Mouse (Mus musculus): ENCODE measurements at regions not wholly inside any gene's neighbourhood (a gene's known extent, or its start where the extent isn't known, plus 50 kb on each side); places are given as distances from the start of the nearest gene placed in this dataset.

- Histone ChIP-seq H3K4me3 (no peak overlapping the region), H3K36me3 (replicated peaks) (no peaks in the 10 kb centered on the region), H3K27me3 (ENCODE audit: poor library complexity, severe bottlenecking) (no peaks in the 10 kb centered on the region), H3K4me1 (no peaks in the 10 kb centered on the region), H3K27ac (no peak overlapping the region), H3K9me3 (no peaks in the 10 kb centered on the region)
- no peak for DNase-seq (ENCODE audit: extremely low spot score, low spot score)
Measured at GRCm38 (mm10) chr5:46883956-46884355, 1026.5 kb upstream of the Lcorl start.

GRCm38 (mm10) chr5:46856837-46857236 lies 999.4 kb upstream of the Lcorl start:
- H3K27me3 ChIP-seq (ENCODE audit: poor library complexity, severe bottlenecking): no peaks in the 10 kb centered on the region
- no peak overlapping the region for H3K4me3 ChIP-seq
- H3K27ac ChIP-seq: no peak overlapping the region
- no peaks in the 10 kb centered on the region for H3K4me1 ChIP-seq
- no peaks in the 10 kb centered on the region for H3K36me3 ChIP-seq (replicated peaks)
- no peaks in the 10 kb centered on the region for H3K9me3 ChIP-seq
- DNase-seq (ENCODE audit: extremely low spot score, low spot score): no peak

- Histone ChIP-seq H3K27me3 (ENCODE audit: poor library complexity, severe bottlenecking) (no peaks in the 10 kb centered on the region), H3K4me1 (no peaks in the 10 kb centered on the region), H3K9me3 (no peaks in the 10 kb centered on the region), H3K4me3 (no peak overlapping the region), H3K27ac (no peak overlapping the region), H3K36me3 (replicated peaks) (no peaks in the 10 kb centered on the region)
- 76% methylated on average over 2 of the region's 2 CpGs for WGBS
- DNase-seq (ENCODE audit: extremely low spot score, low spot score): no peak
Measured at GRCm38 (mm10) chr5:46845175-46845574, 987.8 kb upstream of the Lcorl start.

DNA sequence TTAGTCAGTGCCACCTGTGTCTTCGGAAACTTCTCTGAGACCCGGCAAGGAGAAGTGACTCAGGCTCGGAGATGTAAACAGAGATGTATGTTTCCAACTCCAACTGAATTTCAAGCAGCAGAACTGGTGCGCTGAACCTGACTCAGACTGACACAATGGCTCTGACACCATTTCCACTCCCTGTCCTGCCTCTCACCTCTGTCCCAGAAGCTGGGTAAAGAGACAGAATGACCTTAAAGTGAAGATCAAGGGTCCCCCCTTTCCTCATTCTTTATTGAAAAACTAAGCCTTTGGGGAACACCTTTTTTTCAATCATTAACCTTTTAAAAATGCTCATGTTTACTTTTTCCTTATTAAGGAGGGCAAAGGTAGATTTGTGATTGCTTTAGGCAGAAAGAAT lies 979.4 kb upstream of the Lcorl start:
- DNase-seq (ENCODE audit: extremely low spot score, low spot score): no peak
- no peaks in the 10 kb centered on the region for H3K36me3 ChIP-seq (replicated peaks)
- peaks cover 4% of the 10 kb centered on the region for H3K4me1 ChIP-seq
- no peaks in the 10 kb centered on the region for H3K9me3 ChIP-seq
- WGBS: 90% methylated on average over 4 of the region's 4 CpGs
- H3K4me3 ChIP-seq: no peak overlapping the region
- H3K27me3 ChIP-seq (ENCODE audit: poor library complexity, severe bottlenecking): no peaks in the 10 kb centered on the region
- H3K27ac ChIP-seq: no peak overlapping the region

DNA sequence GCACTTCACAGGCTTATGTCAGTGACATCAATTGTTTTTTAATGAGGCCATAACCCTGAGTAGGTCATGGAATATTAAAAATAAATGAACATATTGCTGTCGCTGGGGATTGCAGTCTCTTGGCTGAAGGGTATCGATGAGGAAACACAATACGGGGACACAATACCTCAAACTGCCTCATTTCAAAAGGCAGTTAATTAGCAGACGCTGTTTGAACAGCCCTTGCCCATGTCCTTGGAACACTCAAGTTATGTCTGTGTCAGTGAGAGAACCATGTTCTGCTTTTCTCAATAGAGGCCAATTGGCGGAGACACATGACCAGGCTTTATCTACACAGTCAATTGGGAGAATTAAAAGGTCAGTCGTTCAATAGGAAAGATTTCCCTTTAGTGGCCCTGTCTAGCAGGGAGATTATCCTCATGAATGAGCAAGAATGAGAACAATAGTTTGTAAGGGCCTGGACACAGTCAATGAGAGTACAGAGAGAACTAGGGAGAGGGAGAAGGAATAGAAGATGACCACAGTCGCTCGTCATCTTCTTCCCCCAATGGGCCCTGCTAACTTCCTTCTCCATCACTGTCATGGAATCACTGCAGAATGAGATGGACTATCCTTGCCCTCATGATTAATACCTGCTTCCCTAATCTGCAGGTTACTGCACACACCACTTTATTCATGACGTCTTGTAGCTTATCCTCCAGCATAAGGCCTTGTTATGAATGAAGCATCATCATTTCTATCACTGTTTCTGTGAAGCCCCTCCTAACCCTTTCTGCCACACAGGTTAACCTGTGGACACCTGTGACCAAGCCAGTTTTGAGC lies 973.6 kb upstream of the Lcorl start:
- H3K9me3 ChIP-seq: no peaks in the 10 kb centered on the region
- WGBS: 27% methylated on average over 9 of the region's 9 CpGs
- H3K4me1 ChIP-seq: peaks cover 27% of the 10 kb centered on the region
- H3K27ac ChIP-seq: no peak overlapping the region
- H3K27me3 ChIP-seq (ENCODE audit: poor library complexity, severe bottlenecking): peaks cover 32% of the 10 kb centered on the region; the same call in 1 of the 2 replicates
- DNase-seq (ENCODE audit: extremely low spot score, low spot score): peak; percentile 33
- no peak overlapping the region for H3K4me3 ChIP-seq
- no peaks in the 10 kb centered on the region for H3K36me3 ChIP-seq (replicated peaks)

- Histone ChIP-seq H3K36me3 (replicated peaks) (no peaks in the 10 kb centered on the region), H3K4me1 (peaks cover 32% of the 10 kb centered on the region), H3K4me3 (no peak overlapping the region), H3K9me3 (no peaks in the 10 kb centered on the region), H3K27me3 (ENCODE audit: poor library complexity, severe bottlenecking) (peaks cover 32% of the 10 kb centered on the region; the same call in 1 of the 2 replicates), H3K27ac (0 out of 2 replicates have a peak overlapping the region, but pooled peaks have one; percentile 4)
- WGBS: 63% methylated on average over 6 of the region's 6 CpGs
- no peak for DNase-seq (ENCODE audit: extremely low spot score, low spot score)
Measured at GRCm38 (mm10) chr5:46830114-46830513, 972.7 kb upstream of the Lcorl start.

GRCm38 (mm10) chr5:46826381-46826780 lies 969.0 kb upstream of the Lcorl start:
- peaks cover 32% of the 10 kb centered on the region; the same call in 1 of the 2 replicates for H3K27me3 ChIP-seq (ENCODE audit: poor library complexity, severe bottlenecking)
- DNase-seq (ENCODE audit: extremely low spot score, low spot score): no peak
- peaks cover 33% of the 10 kb centered on the region for H3K4me1 ChIP-seq
- no peaks in the 10 kb centered on the region for H3K9me3 ChIP-seq
- WGBS: 92% methylated on average over 1 of the region's 1 CpGs
- no peak overlapping the region for H3K27ac ChIP-seq
- H3K4me3 ChIP-seq: no peak overlapping the region
- no peaks in the 10 kb centered on the region for H3K36me3 ChIP-seq (replicated peaks)

- Histone ChIP-seq H3K27me3 (ENCODE audit: poor library complexity, severe bottlenecking) (peaks cover 32% of the 10 kb centered on the region; the same call in 1 of the 2 replicates), H3K36me3 (replicated peaks) (no peaks in the 10 kb centered on the region), H3K4me1 (peaks cover 19% of the 10 kb centered on the region), H3K4me3 (no peak overlapping the region), H3K9me3 (no peaks in the 10 kb centered on the region), H3K27ac (no peak overlapping the region)
- 59% methylated on average over 3 of the region's 3 CpGs for WGBS
- no peak for DNase-seq (ENCODE audit: extremely low spot score, low spot score)
Measured at GRCm38 (mm10) chr5:46824934-46825333, 967.5 kb upstream of the Lcorl start.

GRCm38 (mm10) chr5:46795102-46795501 lies 937.7 kb upstream of the Lcorl start:
- no peak overlapping the region for H3K4me3 ChIP-seq
- H3K27me3 ChIP-seq (ENCODE audit: poor library complexity, severe bottlenecking): no peaks in the 10 kb centered on the region
- 94% methylated on average over 2 of the region's 2 CpGs for WGBS
- no peak for DNase-seq (ENCODE audit: extremely low spot score, low spot score)
- H3K27ac ChIP-seq: no peak overlapping the region
- peaks cover 26% of the 10 kb centered on the region for H3K4me1 ChIP-seq
- H3K9me3 ChIP-seq: no peaks in the 10 kb centered on the region
- H3K36me3 ChIP-seq (replicated peaks): no peaks in the 10 kb centered on the region

DNA sequence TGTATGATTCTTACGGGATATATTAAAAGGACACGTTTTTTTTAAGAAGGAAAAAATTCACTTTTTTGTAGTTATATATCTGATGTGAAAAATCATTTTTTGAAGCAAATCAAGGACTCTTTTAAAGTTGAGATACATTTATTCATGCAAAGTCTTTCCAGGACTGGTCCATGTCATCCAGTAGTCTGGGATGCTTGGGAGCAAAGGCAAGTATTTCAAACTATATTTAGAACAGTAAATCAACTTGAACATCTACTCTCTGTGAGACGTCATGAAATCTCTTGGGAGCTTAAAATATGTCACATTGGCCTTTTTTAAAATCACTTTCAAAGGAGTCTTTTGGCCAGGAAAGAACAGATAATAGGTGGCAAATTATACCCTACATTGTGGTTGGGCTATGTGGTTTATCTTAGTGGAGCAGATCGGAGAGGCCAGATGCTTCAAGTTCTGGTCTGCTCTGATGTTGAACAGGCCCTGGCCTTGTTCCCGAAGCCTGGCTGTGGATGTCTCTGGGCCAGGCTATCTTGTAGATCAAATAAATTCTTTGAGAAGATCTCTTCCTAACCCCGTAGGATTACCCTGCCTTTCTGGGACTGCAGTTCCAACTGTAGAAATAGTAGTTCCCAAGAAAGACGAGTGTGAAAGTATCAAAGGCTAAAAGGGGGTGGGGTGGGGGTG lies 936.8 kb upstream of the Lcorl start:
- H3K27ac ChIP-seq: no peak overlapping the region
- 86% methylated on average over 7 of the region's 7 CpGs for WGBS
- H3K4me3 ChIP-seq: no peak overlapping the region
- H3K4me1 ChIP-seq: peaks cover 31% of the 10 kb centered on the region
- H3K9me3 ChIP-seq: no peaks in the 10 kb centered on the region
- no peaks in the 10 kb centered on the region for H3K36me3 ChIP-seq (replicated peaks)
- H3K27me3 ChIP-seq (ENCODE audit: poor library complexity, severe bottlenecking): no peaks in the 10 kb centered on the region
- DNase-seq (ENCODE audit: extremely low spot score, low spot score): no peak

GRCm38 (mm10) chr5:46791051-46791450 lies 933.6 kb upstream of the Lcorl start:
- no peak for DNase-seq (ENCODE audit: extremely low spot score, low spot score)
- WGBS: 47% methylated on average over 3 of the region's 3 CpGs
- Histone ChIP-seq H3K27me3 (ENCODE audit: poor library complexity, severe bottlenecking) (no peaks in the 10 kb centered on the region), H3K36me3 (replicated peaks) (no peaks in the 10 kb centered on the region), H3K9me3 (no peaks in the 10 kb centered on the region), H3K4me1 (peaks cover 38% of the 10 kb centered on the region), H3K27ac (peak overlapping the region; percentile 82), H3K4me3 (no peak overlapping the region)

- H3K27ac ChIP-seq: peak overlapping the region; percentile 82
- WGBS: 26% methylated on average over 3 of the region's 3 CpGs
- H3K27me3 ChIP-seq (ENCODE audit: poor library complexity, severe bottlenecking): no peaks in the 10 kb centered on the region
- peaks cover 38% of the 10 kb centered on the region for H3K4me1 ChIP-seq
- H3K9me3 ChIP-seq: no peaks in the 10 kb centered on the region
- no peak overlapping the region for H3K4me3 ChIP-seq
- peak; percentile 40 for DNase-seq (ENCODE audit: extremely low spot score, low spot score)
- no peaks in the 10 kb centered on the region for H3K36me3 ChIP-seq (replicated peaks)
Measured at GRCm38 (mm10) chr5:46790536-46790935, 933.1 kb upstream of the Lcorl start.

GRCm38 (mm10) chr5:46787079-46787478 lies 929.7 kb upstream of the Lcorl start:
- peaks cover 34% of the 10 kb centered on the region for H3K4me1 ChIP-seq
- H3K27me3 ChIP-seq (ENCODE audit: poor library complexity, severe bottlenecking): no peaks in the 10 kb centered on the region
- H3K4me3 ChIP-seq: no peak overlapping the region
- H3K27ac ChIP-seq: peak overlapping the region; percentile 33; the same call in 1 of the 2 replicates
- H3K36me3 ChIP-seq (replicated peaks): no peaks in the 10 kb centered on the region
- WGBS: 83% methylated on average over 3 of the region's 3 CpGs
- no peaks in the 10 kb centered on the region for H3K9me3 ChIP-seq
- no peak for DNase-seq (ENCODE audit: extremely low spot score, low spot score)
